Mouse (Mus musculus) T-helper 17 cell (primary cell): ENCODE measurements at regions not wholly inside any gene's neighbourhood (a gene's known extent, or its start where the extent isn't known, plus 50 kb on each side); places are given as distances from the start of the nearest gene placed in this dataset.
"Not testable (repeated sequence)": the region's sequence is repeated elsewhere in the genome, so short reads cannot be mapped to it uniquely, and the experiment has no call there.

Experiments
- in situ Hi-C, 2 experiments: fragments of 300-600 bp; cut with MboI, MseI; formaldehyde crosslinking; loops; 1 replicate in 1 of 2; 2 replicates in 1 of 2; pipeline ENCODE4 v1.15.1; 2025; ENCODE audit warnings: high pct_unique_total_duplicates in 2 of 2

DNA sequence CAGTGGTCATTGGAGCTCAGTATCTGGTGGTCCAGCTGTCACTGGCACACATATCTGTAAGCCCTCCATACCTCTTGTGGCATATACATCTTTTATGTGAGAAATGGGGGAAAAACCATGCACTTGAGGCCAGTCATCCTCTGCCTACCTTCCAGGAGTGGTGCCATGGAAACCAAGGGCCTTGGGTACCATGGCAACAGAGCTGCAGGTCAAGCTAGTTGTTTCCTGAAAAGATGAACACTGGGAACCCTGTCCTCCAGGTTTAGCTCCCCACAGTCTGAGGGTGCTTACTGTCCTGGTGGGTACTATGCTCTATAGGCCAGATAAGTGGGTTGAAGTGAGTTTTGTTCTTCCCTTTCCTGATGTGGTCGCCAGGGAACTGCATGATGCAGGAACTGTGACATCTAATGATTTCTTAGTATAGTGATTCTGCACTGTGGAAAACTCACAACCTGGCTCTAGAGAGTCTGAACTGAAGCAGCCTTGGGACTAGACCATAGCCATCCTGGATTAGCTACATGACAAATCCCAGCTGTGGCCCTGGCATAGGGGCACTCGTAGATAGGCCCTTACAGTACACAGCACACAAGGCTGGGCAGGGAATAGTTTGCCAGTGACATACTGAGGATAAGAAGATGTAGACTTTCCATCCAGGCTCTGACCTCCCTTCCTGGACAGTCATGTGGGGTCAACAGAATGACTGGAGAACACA is 308.7 kb upstream of the Shh start:
- in situ Hi-C loops: no loop called here

DNA sequence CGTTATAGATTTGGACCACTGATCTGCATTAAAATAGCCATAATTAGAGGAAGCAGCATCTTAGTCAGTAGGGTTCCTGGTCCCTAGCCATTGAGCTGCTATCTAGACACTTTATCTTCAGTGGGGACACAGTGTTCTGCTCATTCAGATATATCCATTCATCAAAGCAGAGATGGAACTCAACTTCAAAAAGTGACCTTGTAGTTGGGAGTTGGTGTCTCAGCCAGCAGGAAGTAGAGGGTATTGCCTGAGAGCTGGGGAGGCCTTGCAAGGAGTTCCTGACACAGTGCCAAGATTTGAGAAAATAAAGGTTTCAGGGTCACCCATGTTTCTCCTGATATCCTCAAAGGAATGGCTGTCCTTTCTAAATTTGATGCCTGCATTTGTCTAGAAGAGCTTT is 304.7 kb upstream of the Shh start:
- in situ Hi-C loops: no loop called here

DNA sequence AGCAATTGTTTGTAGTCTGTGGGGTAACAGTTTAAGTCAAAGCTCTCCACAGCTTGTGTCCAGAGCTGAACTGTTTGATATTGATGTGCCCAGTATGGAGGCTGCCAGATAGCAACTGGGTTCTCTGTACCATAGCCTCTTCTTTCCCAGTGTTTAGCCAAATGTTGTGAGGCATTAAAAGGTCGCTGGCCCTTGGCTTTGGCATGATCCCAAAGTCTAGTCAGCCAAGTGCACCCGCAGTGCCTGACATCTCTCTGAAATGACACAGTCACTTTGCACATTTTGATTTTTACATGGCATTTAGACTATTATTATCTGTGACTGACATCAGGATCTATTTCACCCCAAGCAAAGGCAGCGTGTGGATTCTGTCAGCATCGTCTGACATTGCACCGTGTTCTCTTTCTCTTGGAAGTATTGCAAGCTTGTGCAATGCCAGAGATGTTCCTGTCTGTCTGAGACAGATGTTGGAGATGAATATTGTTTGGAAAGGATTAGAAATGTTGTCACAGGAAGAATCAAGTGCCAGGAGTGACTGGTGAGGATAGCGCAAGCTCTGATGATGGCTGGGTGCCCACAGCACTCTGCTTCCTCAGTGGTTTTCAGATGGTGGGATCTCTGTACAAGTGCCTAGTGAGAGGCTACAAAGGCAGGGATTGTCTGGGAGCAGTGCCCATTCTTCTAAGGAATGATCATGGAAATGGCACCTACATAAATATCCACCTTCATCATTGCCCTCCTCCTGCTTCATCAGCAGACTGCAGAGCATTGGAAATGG is 289.3 kb upstream of the Shh start:
- in situ Hi-C loops: no loop called here

DNA sequence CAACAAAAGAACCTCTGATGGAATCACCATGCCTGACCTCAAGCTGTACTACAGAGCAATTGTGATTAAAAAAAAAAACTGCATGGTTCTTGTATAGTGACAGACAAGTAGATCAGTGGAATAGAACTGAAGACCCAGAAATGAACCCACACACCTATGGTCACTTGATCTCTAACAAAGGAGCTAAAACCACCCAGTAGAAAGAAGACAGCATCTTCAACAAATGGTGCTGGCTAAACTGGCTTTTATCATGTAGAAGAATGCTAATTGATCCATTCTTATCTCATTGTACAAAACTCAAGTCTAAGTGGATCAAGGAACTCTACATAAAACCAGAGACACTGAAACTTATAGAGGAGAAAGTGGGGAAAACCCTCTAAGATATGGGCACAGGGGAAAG is 284.8 kb upstream of the Shh start:
- in situ Hi-C loops: not testable (repeated sequence)

DNA sequence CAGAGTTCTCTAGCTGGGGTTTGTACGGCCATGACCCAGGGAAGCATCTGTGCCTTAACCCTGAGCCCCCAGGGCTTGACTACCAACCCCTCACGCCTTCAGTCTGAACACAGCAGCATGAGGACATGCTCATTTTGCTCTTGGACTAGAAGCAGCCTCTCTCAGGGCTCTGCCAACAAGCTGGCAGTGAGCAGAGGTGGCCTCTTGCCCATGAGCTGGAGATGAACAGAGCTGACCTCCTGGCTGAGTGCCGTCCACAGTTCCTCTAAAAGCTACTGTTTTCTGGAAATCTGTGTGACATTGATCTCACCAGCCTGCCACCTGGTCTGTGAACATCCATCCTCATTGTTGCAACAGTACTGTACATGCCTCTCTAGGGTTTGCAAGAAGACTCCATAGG is 267.7 kb upstream of the Shh start:
- in situ Hi-C loops: no loop called here

DNA sequence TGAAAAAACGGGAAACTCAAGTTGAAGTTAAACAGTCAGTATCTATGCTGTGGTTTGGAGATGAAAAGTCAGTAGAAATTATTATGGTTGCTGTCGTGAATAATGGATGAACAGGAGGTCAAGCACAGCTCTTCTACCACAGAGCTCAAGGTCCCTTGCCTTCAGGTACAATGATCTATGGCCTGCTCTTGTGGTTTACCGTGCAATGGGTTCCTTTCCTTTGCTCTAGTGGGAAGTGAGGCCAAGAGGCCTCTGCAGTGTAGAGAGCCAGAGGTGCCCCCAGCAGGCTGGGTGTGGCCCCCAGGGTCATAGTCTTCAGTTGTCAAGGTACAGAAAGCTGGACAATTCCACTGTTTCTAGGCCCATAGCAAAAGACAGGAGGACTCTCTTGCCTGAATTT is 255.0 kb upstream of the Shh start:
- in situ Hi-C loops: no loop called here

DNA sequence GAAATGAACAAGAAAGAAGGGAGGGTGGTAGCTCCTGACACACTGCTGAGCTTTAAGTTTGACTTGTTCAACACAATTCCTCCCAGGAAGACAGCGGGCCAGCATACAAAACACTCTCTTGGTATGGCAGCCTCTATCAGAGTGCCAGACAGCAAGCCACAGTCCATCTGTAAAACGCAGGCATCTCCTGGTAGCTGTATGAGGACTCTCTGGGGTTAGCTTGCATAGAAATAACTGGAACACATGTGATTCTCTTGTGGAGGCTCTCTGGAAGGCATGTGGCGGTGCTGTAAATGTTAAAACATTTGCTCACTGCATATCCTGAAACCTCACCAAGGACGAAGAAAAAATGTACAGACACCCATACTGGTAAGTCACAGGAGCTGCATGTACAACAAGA is 247.9 kb upstream of the Shh start:
- in situ Hi-C loops: no loop called here

DNA sequence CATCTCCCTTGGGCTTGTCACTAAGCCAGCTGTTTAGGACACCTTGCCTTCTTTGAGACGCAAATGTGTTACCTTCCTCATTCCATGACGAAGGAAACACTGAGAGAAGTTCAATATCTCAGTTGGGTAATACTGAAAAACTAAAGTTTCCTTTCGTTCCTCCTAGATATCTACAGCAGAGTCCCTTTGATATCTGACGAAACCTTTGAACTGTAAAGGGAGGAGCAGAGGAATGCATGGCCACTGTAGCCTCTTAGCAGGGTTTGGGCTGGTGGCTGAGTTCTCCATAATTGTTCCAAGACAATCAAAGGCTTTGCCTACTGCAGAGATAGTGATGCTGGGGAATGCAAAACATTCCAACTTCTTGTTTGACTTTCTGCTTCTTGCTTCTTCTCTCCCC is 243.5 kb upstream of the Shh start:
- in situ Hi-C loops: no loop called here

DNA sequence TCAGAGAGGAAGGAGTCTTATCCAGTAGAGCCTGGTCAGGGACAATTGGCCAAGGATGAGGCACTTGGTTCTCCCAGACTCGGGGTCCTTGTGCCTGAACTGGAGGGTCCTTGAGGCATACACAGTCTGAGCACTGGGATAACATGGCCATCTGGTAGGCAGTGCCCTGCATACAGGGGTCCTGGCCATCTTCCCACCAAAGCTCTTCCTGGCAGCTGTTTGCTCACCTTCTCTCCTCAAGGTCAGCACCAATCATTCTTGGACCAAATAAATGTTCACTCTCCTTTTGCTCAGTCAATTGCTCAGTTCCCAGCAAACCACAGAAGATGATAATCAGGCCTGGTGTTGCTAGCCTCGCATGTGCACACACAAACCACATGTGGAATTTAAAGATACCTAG is 242.6 kb upstream of the Shh start:
- in situ Hi-C loops: no loop called here

DNA sequence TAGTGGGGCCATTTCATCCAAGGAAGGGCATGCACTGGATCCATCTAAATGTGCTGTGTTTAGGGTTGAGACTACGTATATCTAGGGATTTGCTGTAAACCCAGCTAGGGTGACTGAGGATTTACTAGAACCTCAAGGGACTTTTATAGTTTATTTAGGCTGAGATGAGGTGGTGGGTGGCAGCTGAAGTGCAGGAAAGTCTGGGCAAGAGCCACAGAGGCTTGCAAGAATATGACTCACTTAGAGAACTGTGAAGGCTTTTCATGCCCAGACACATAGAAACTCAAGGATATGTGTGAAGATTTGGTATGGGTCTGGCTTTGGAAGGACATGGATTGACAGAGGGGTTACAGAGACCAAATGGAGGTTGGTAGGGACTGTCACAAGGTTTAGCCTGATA is 237.3 kb upstream of the Shh start:
- in situ Hi-C loops: no loop called here

DNA sequence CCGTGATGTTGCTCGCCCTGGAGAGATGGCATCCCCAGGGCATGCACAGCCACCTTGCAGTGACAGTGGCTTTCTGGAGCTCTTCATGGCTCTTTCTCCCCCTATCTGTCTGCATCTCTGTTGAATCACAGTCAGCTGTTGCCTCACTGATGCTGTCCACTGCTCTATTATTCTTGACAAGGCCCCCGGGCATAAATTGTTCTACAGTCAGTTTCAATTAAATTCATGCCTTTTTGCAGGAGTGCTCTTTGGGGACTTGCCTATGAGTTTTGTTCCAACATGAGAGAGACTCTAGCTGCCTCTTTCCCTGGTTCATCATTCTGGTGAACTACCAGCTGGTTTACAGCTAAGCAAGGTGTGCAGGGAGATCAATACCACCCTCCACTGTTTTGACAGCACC is 229.9 kb upstream of the Shh start:
- in situ Hi-C loops: no loop called here

DNA sequence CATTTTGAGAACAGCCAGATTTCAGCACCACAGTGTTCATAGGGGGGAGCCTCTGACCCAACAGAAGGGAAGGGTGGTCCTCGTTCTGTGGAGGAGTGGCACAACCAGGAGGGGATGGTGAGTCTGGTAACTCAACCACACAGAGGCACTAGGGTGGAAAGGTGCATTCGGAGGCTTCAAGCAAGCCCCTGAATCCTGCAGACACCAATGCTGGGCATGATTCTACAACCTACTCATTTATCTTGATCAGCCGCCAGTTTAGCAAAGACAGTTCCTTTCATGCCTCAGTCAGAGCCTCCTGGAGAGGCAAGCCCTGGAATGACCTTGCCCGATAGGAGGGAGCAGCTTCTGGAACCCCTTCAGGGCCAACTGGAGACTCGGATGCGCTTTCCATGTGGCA is 223.1 kb upstream of the Shh start:
- in situ Hi-C loops: no loop called here

DNA sequence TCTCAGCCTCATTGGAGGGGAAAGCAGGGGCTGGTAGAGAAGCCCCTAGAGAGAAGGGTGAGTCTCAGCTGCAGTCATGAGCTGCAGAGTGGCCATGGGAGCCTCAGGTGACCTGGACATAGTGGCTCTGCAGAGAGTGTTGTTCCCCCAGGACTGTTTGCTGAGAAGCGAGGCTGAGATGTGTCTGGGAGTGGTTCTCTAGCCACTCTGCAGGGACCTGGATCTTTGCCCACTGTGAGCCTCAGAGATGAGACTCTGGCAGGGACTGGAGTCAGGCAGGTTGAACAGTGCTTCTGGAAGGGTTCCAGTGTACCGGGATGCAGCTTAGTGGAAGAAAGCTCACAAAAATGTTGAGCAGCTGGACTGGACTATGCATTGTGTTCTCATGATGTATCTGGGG is 222.6 kb upstream of the Shh start:
- in situ Hi-C loops: no loop called here

DNA sequence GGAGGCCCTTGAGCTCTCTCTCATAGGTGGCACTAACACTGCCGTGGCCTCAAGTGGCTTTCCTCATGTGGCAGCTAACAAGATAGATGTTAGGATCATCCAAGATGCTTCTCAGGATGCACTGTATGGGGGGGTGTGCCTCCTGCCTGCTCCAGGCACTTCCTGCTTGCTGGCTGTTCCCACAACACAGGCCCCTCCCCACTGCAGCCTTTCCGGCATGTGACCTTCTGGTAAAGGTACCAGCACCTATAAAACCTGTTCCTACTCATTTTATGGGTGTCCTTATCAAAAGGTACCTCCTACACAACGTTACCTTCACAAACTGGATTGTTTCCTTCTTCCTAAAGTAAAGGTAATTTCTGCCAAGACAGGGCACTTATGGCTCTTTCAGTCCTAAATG is 222.1 kb upstream of the Shh start:
- in situ Hi-C loops: no loop called here

DNA sequence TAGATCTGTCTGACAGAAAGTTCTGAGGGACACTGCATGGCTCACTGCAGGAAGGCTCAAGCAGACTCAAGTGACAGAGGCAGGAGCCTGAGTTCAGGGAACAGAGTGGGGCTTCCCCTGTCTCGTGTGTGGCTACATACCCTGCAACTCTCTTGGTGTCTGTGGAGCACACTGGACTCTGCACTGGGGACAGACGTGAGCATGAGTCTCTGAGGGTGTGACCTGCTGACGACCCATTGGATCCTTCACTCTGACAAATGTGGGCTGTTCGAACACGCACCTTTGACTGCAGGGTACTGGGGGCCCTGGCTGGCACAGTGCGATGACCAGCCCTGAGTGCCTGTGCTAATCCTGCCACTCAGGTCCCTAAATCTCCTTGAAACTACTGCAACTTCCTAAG is 215.8 kb upstream of the Shh start:
- in situ Hi-C loops: no loop called here

DNA sequence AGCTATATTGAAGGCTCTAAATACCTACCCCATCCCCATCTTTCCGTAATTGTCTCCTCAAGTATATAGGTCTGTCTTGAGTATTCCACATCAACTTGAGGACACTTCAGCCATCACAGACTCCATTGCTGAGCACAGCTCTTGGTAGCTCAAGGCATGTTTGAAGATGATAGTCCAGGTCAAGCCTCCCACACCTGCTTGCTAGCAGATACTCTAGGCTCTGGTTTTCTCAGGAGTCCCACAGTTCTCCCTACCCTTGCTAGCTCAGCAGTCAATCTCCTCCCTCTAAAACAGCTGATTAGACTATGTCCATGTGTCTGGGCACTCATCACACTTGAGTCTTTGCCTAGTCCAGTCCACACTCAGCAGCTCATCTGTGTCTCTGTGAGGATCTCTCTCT is 213.3 kb upstream of the Shh start:
- in situ Hi-C loops: no loop called here

DNA sequence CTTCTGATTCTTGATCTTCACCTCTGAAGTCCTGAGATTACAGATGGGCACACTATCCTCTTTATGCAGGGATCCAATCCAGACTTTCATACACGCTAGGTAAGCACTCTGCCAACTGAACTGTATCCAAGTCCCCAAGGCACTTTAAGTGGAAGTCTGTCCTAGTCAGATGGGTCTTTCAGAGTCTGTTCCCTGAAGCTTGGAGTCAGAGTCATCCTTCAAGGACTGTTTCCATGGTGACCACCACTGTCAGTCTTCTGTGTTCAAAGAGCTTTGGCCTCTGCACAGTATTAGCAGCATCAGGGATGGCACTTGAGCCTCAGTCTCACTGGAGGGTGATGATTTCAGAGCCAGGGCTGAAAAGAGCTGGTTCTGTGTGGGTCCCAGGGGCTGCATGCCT is 212.7 kb upstream of the Shh start:
- in situ Hi-C loops: no loop called here

DNA sequence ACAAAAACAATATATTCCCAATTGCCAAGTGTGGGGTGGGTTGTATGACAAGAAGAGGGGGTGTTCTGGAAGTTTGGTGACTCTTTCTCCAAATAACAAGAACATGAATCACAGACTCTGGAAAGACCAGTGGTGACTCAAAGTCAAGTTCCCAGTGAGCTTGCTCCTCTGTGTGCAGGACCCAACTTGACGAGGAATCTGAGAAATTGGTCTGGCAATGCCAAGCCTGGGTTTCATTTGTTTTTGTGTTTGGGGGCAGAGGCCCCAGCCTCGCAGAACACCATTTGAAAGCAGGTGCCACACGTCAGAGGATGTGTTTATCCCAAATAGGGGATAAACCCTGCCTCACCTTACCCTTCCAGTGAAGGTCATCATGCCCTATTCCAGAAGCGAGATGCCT is 163.1 kb upstream of the Shh start:
- in situ Hi-C loops: loop anchor here in 1 of 2 experiments (5.0 kb wide), 1 partner anchor 63 kb away; no protein-coding TSS in a partner anchor

DNA sequence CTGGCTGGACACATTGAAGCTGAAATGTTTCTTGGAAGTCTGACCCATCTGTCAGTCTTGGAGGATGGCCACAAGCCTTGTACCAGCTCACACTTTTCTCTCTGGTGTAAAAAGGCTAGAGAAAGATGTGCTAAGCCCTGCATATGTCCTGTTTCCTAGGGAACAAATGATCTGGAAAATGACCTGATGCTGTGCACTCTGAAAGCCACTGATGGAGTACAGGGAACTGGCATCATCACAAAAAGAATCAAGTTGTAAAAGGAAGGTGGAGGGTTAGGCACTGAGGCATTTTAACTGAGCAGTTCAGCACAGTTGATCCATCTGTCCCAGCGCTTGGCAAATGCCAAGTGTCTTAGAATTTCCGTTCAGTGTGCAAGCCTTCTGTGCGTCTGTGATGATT is 144.8 kb upstream of the Shh start:
- in situ Hi-C loops: no loop called here

DNA sequence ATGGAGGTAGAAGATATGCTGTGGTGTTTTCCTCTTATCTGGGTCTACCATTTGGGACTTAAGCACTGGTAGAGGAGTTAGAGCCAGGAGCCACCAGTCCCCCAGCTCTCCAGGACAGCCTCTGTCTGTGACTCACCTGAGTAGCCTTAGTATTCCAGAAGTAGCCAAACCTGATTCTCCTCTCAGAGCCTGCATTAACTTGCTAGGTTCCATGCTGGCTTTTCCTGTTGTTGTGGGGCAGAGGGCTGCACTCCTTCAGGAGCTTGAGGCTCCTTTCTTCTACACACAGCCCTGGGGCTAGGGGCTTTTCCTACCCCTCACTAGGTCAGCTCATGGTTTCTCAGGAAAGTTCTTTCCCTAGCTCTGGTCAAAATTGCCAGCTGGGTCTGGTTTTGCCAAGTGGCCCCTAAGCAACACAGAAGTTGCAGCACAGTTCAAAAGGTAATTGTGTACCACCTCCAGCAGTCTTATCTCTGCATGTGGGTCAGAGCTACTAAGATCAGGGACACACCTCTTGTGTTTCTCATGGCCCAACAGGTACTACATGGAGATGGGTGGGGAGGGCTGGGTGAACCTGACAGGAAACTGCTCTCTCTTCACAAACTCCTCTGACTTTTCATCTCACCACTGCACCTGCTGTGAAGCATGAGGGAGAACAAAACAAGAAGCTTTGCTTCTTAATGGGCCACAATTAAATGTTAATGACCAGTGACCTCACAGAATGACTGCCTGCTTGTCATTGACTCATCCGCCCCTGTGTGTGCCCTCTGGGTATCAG is 129.7 kb upstream of the Shh start:
- in situ Hi-C loops: loop anchor here in 1 of 2 experiments (10.0 kb wide), 1 partner anchor 672 kb away; no protein-coding TSS in a partner anchor

DNA sequence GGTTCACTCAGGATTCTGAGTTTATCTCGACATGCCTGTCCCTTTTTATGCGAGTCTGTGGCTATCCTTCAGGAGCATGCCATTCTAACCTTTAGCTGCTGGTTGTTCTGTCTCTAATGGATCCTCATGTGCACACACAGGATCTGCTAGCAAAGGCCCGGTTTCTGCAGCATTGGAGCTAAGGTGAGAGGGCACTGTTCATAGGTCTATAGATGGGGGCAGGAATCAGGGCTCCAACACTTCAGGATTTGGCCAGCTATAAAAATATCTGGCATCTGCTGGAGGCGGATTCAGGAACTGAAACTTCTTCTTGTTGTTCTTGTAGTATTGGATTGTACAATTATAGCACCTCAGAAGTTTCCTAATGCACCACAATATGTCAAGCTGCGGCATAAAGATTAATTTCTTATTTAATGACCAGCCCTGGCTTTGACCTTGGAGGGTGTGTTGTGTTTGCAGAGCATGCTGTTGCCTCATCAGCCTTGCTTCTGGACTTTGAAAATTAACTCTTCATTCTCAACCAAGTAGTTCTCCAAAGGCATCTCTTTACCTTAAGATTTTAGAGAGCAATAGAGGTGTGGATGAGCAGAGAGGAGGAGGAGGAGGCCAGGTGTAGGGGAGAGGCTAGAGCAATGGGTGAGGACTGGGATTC is 104.4 kb upstream of the Shh start:
- in situ Hi-C loops: no loop called here

DNA sequence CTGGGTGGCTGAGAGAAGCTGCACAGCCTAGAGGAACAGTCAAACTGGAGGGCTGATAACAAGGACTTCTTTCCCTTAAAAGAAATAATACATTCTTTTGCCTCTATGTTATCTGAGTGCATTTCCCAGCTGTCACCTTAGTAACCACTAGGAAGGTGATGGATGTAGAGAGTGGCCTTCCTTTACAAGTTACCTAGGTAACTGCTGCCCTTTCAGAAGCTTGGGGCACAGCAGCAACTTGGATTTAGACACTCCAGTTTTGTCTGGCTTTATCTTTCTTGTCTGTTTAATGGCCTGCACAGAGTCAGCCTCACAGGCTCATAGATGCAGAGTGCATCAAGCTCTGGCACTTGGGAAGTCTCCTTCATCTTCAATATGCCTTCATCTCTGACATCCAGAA is 101.4 kb upstream of the Shh start:
- in situ Hi-C loops: loop anchor here in 1 of 2 experiments (5.0 kb wide), 1 partner anchor 64 kb away; no protein-coding TSS in a partner anchor
